In the genomic region with DNA sequence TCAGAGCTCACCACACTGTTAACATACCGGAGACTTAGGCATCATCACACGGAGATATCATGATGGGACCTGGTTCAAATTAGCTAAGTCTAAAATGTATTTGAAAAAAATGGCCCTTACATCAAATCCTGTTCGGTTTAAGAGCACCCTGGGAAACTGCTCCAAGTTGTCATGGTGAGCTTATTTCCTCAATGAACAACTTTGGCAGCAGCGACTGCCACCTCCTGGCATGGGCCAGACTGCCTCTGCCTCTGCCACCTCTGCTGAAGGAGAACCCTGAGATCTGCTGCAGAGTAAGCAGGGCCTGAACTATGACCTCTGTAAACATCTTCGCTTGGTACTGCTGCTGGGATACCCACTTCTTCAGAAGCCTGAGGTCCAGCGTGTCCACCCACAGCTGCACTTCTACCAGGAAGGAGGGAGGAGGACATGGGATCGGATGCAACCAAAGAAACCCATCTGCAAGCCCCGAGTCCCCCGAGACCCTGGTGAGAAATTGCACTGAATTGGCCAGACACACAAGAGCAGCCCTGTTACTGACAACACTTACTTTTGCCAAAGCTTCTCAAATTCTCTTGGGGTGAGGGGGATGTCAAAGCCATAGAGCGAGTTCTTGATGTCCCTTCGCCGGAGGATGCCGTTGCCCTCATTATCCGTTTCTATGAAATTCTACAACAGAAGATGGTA, we compare ENCODE assay signal across 14 mouse cellular contexts.
A peak's percentile ranks its signal among the peaks of the same experiment; 100 is the strongest.
DNase-seq lines count a peak whose midpoint lies in the region; TF ChIP-seq lines count a peak whose summit lies in the region.
"Had no signal": no experiment of that assay in that cellular context is flagged by ENCODE, and none has a peak within 500 bp of the region (broad histone marks: within the 10 kb centered on the region; RNA-seq: fewer than 3 reads in every experiment).

No protein-coding gene starts in this region.

- TF ChIP-seq POLR2A in brain, embryonic 14.5 days (IDR thresholded peaks at IDR 0.05; ENCODE audit: borderline replicate concordance, extremely low read depth, insufficient read depth, insufficient read length, poor library complexity, severe bottlenecking): no peak

- no peak for TF ChIP-seq CTCF in brain, embryonic 14.5 days (IDR thresholded peaks at IDR 0.05; ENCODE audit: borderline replicate concordance, extremely low read depth, insufficient read depth, insufficient read length)

- DNase-seq in gastrocnemius, postnatal 25 days: peak; percentile 19
- DNase-seq in gastrocnemius, adult 8-10 months (ENCODE audit: low spot score in 2 of 2): no peak
- peak; percentile 42 to 66 for DNase-seq in left cerebral cortex, postnatal 14 days (ENCODE audit: low spot score in 2 of 2)
- no peak for DNase-seq in left cerebral cortex, adult 8-10 months (ENCODE audit: low spot score in 2 of 2)
- DNase-seq in MN1 (ENCODE audit: low spot score): peak; percentile 21
- peak; percentile 42 for DNase-seq in brain, embryonic 14.5 days (ENCODE audit: low read depth)
- DNase-seq in urinary bladder, postnatal 25 days (ENCODE audit: low spot score): no peak
- DNase-seq: adrenal gland, postnatal 10 days; cerebellum, adult 11 months; gastrocnemius, postnatal 10 days; heart, adult 2 months; heart, postnatal 4 days; kidney, postnatal 4 days; thymus, postnatal 14 days had no signal

- intact Hi-C loops in left cerebral cortex, postnatal 14 days (cut with DNase I): no loop called here

Comparison
In these comparisons a context has a peak if more than half of its experiments do, and no peak if none do; other contexts are left out.
1. DNase-seq: peak in gastrocnemius, postnatal 25 days (single experiment), left cerebral cortex, postnatal 14 days (2 of 2), MN1 (single experiment) and brain, embryonic 14.5 days (single experiment); none in gastrocnemius, adult 8-10 months (0 of 2), left cerebral cortex, adult 8-10 months (0 of 2) and urinary bladder, postnatal 25 days (single experiment).